Mouse (Mus musculus): ENCODE measurements at regions not wholly inside any gene's neighbourhood (a gene's known extent, or its start where the extent isn't known, plus 50 kb on each side); places are given as distances from the start of the nearest gene placed in this dataset.

DNA sequence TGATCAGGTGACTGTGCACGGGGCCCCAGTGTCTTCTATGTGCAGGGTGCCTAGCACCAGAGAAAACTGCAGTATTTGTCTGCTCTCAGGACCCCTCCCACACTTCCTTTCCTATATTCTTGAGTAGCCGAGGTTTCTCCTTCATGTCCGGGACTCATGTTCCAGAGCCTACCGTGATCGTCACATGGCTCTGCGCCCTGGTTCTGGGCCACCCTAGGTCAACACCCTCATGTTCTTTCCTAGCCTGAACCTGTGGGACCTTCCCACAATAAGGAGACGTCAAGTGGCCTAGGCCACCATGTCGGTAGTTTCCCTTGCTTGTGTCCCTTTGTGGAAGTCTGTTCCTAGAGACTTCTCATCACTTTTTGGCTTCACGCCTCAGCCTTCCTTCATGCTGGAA, 88.4 kb upstream of the Mvb12b start:
- DNase-seq (ENCODE audit: low spot score in 2 of 2), result no peak
- TF ChIP-seq CTCF (conservative IDR thresholded peaks at IDR 0.05), result no peak
- H3K4me3 ChIP-seq, result no peak overlapping the region
- H3K27ac ChIP-seq, result no peak overlapping the region

DNA sequence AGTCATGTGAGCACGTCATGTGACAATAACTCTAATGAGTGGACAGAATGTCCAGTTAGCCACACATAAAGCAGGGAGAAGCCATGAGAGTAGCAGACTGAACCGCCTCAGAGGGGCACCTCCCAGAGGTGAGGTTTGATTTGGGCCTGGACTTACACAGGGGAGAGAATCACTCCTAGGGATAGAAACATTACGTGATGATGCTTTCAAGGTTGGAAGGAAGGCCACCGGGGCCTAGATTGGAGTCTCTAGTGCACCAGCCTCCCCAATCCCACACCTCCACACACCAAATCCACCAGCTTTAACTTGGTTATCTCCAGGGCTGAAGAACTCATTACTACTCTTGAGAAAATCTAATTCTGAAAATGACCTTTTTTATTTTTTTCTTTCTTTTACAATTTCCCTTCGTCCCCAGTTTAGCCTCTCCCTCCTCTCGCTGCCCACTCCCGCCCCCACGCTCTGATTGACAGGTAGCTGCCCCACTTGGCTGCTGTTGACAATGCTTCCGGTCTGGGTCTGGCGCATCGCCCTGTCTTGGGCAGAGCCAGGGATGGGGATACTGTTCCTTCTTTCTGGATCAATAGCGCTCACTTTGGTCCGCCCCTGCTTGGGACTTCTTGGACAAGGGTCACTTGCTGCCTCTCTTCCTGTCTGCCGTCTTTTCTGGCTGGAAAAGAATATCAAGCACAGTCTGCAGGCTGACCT, 87.8 kb upstream of the Mvb12b start:
- no peak for TF ChIP-seq CTCF (conservative IDR thresholded peaks at IDR 0.05)
- H3K4me3 ChIP-seq, result no peak overlapping the region
- no peak for DNase-seq (ENCODE audit: low spot score in 2 of 2)
- H3K27ac ChIP-seq, result no peak overlapping the region

DNA sequence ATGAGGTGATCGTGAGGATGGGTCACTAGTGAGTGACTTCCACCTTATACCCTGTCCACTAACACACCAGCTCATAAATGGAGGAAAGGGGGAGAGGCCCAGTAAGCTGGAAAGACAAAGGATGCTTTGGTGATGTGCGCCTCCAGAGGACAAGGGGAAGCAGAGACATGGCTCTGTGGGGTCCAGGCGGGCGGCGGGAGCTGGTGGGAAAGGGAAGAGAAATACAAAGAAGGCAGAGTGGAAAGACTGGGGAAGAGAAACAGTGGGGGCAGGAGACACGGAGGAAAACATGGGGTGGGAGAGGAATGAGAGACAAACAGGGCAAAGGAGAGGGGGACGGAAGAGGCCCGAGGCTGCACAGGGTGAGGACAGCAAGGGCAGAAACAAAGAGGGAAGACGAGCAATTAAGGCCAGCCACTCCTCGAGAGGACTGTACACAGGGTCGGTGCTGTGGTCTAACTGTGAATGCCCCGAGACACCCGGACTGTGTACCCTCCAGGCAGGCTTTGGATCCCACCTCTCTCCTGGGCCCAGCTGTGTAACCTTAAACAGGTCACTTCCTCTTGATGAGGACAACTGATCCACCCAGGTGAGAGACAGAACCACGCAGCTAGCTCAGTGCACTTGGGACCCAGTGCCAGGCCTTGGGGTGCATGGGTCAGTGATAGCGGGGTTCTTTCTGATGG, 87.1 kb upstream of the Mvb12b start:
- no peak for TF ChIP-seq CTCF (conservative IDR thresholded peaks at IDR 0.05)
- DNase-seq (ENCODE audit: low spot score in 2 of 2), result no peak
- Histone ChIP-seq H3K27ac (no peak overlapping the region), H3K4me3 (no peak overlapping the region)

DNA sequence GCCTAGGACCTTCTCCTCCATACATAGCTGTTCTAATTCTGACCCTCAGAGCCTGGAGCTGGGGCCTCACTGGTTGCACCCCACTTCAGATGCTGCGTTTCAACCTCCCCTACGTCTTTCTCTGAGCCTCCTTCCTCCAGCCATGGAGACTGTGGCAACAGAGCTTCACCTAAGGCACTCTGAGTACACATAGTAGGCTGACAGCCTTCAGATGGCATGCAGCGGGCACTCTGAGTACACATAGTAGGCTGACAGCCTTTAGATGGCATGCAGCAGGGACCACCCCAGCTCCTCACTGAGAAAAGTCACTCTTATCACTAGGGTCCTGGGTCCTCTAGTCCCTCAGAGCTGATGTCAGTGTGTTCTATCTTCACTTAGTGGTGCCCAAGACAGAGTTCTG, 86.3 kb upstream of the Mvb12b start:
- Histone ChIP-seq H3K27ac (no peak overlapping the region), H3K4me3 (no peak overlapping the region)
- DNase-seq (ENCODE audit: low spot score in 2 of 2), result no peak
- no peak for TF ChIP-seq CTCF (conservative IDR thresholded peaks at IDR 0.05)

DNA sequence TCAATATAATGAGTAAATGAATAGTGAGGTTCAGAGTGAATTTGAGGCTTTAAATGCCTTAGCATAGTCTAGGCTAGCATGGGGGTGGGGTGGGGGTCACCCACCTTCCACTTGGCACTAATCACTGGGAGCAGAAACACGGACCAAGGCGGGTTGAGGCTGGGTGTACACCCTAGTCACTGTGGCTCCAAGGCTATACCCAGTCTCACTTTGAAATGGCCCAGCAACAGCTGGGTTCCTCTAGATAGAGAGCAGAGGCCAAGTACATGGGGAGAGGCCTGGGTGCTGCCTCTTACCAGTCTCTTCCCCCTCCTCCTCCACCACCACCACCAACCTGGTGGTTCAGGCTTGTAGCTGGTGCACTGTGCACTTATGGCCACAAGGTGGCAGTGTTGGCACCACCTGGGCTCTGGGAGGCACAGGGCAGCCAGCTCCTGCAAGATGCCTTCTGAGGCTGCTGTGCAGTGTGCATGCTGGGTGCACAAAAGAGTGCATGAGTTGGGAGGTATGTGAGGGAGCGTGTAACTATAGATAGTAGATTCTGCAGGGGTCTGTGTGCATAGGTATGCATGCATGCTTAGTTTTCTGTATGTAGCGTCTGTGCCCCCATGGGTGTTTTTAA, 85.6 kb upstream of the Mvb12b start:
- H3K4me3 ChIP-seq, result no peak overlapping the region
- peak; percentile 100 for TF ChIP-seq CTCF (conservative IDR thresholded peaks at IDR 0.05)
- no peak overlapping the region for H3K27ac ChIP-seq
- peak; percentile 77 to 88 for DNase-seq (ENCODE audit: low spot score in 2 of 2)

DNA sequence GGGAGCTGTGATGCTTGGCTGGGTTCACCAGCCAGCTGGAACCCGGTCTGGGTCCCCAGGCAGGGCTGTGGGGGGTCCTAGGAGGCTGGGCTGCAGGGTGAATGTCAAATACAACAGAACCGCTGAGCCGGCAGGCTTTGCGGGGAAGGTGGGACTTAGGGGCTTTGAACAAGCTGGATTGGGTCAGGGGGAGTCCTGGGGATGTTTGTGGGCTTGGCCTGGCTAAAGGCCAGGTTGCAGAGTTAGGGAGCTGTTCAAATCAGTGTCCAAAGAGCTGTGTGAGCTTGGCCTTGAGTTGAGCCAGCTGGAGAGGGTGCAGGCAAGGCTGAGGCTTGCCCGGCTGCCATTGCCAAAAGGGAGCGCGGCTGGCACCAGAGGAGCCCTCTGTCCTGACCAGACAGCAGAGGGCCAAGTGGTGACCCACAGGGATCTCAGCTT, 79.3 kb upstream of the Mvb12b start:
- H3K27ac ChIP-seq, result no peak overlapping the region
- no peak for TF ChIP-seq CTCF (conservative IDR thresholded peaks at IDR 0.05)
- peak in 1 of 2 experiments; percentile 35 for DNase-seq (ENCODE audit: low spot score in 2 of 2)
- H3K4me3 ChIP-seq, result peak overlapping the region; percentile 6; the same call in 1 of the 2 replicates

DNA sequence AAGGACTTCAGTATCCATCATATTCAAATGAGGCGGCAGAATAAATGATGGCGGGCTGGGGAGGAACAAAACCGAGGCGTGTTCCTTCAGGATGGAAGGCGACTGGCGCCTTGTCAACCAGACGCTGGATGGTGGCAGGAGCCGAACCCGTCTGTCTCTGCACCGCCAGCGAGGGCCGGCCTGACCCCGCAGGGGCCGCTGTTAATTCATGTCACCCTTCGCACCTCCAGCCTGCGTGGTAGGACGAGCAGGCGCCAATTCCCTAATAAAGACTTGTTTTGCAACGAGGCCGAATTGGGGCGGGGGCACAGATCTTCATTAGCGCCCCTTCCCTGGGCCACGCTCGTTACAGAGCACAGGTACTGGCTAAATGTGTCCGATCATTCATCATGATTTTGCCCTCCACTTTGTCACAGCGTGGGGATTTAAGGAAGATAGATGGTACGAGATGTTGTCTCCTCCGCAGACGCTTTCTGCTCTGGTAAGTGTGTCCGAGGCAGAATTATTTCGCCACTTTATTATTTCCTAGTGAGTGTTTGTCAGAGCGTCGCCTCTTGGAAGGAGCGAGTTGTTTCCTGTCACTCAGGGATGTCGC, 78.7 kb upstream of the Mvb12b start:
- no peak for DNase-seq (ENCODE audit: low spot score in 2 of 2)
- TF ChIP-seq CTCF (conservative IDR thresholded peaks at IDR 0.05), result no peak
- H3K27ac ChIP-seq, result no peak overlapping the region
- peak overlapping the region; percentile 6; the same call in 1 of the 2 replicates for H3K4me3 ChIP-seq

DNA sequence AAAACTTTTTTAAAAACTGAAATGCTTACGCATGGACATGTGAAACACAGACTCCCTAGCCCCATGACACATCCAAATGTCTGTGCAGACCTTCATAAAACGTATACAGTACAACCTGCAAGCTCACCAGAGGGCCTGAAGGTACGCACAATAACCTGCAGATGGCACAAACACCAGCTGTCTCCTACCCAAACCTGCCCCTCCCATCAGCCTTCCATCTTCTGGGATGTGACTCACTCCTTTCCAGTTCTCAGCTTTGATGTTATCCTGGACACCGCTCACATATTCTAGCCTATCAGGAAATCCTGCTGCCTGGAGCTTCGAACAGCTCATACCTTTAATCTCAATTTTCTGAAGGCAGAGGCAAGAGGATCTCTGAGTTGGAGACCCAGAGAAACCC, 76.3 kb upstream of the Mvb12b start:
- no peak overlapping the region for H3K4me3 ChIP-seq
- no peak overlapping the region for H3K27ac ChIP-seq
- TF ChIP-seq CTCF (conservative IDR thresholded peaks at IDR 0.05), result no peak; the same call in 1 of the 2 replicates
- DNase-seq (ENCODE audit: low spot score in 2 of 2), result no peak

DNA sequence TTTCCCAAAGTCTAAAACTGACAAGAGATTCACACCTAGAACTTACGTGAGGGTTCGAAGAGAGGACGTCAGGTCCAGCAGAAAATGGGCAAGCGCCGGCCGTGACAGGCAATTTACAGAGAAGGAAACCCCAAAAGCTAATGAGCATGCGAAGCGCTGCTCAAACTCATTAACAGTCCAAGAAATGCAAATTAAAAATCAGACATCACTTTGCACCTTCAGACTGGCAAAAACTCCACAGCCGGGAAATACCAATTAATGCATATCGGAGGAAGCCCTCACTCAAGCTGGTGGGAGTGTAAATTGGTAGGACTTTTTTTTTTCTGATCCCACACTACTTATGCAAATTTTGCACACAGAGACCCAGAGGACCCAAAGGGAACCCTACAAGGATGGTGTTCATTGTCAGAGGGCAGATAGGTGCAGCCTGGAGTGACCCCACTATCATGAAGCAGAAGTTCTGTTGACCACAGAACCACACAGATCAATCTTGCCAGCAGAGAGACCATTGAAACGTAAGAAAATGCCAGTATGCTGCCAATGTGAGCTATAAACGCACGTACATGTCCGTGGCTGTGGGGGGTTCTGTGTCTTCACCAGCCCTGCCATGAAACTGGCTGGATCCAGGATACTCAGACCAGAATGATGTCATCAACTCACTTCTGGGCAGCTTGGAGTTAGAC, 74.8 kb upstream of the Mvb12b start:
- Histone ChIP-seq H3K4me3 (no peak overlapping the region), H3K27ac (no peak overlapping the region)
- no peak for DNase-seq (ENCODE audit: low spot score in 2 of 2)
- no peak for TF ChIP-seq CTCF (conservative IDR thresholded peaks at IDR 0.05)

DNA sequence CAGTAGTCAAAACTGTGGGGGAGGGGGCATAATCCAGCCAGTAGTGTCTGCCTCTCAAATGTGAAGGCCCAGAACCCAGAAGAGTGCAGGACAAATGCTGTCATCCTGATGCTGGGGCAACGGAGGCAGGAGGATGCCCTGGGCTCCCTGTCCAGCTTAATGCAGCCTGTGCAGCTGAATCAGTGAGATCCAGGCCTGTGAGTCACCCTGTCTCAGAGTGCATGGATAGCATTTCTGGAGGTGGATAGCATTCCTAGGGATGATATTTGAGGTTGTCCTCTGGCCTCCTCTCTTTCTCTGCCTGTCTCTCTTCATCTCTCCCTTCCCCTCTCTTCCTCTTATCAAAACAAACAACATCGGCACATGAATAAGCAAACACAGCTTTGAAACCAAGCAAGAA, 73.8 kb upstream of the Mvb12b start:
- no peak for TF ChIP-seq CTCF (conservative IDR thresholded peaks at IDR 0.05)
- Histone ChIP-seq H3K27ac (no peak overlapping the region), H3K4me3 (no peak overlapping the region)
- no peak for DNase-seq (ENCODE audit: low spot score in 2 of 2)

DNA sequence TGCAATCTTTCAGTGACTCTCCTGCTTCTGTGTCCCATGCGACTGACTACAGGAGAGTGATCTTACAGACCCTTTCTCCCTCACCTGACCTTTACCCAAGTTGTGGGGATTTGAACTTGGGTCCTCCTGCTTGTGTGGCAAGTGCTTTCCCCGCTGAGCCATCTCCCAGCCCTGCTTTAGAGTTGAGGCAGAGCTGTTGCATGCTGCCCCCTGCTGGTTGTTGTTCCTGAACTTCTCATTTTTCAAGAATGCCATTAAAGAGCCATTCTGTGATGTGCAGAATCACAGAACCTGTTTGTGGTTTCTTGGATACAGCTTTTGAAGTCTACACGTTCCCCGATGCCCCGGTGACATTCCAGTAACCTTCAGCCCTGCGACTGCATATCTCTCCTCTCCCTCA, 70.0 kb upstream of the Mvb12b start:
- no peak overlapping the region for H3K4me3 ChIP-seq
- peak; percentile 74 for TF ChIP-seq CTCF (conservative IDR thresholded peaks at IDR 0.05)
- H3K27ac ChIP-seq, result no peak overlapping the region
- peak in 1 of 2 experiments; percentile 43 for DNase-seq (ENCODE audit: low spot score in 2 of 2)

DNA sequence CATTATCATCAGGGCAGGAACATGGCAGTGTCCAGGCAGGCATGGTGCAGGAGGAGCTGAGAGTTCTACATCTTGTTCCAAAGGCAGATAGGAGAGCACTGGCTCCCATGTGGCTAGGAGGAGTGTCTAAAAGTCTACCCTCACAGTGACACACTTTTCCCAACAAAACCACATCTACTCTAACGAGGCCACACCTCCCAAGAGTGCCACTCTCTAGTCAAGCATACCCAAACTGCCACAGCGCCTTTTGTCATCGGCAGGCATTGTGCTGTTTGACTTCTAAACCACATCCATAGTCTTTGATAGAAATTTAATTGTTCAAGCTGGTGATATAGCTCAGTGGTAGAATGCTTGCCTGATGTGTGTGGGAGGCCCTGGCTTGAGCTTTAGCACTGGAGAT, 56.6 kb upstream of the Mvb12b start:
- H3K4me3 ChIP-seq, result no peak overlapping the region
- no peak for DNase-seq (ENCODE audit: low spot score in 2 of 2)
- TF ChIP-seq CTCF (conservative IDR thresholded peaks at IDR 0.05), result no peak
- no peak overlapping the region for H3K27ac ChIP-seq

DNA sequence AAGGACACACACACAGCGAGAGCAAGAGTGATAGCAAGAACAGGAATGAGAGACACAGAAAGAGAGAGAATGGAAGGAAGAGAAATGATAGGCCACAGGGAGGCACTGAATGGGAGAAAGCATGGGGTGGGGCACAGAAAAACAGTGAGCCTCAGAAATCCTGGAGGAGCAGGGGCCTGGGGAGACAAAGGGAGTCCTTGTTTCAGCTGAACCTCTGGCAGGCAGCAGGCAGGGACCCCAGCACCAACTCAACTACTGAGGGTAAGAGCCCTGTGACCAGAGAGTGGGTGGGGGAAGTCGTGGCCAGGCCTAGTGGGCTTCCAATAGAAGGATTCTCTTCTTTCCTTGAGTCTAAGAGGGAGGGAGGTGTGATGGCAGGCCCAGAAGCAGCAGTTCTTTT, 54.3 kb upstream of the Mvb12b start:
- DNase-seq (ENCODE audit: low spot score in 2 of 2), result no peak
- no peak for TF ChIP-seq CTCF (conservative IDR thresholded peaks at IDR 0.05)
- Histone ChIP-seq H3K27ac (no peak overlapping the region), H3K4me3 (no peak overlapping the region)
